Comparison of ENCODE assay signal across 14 mouse cellular contexts in genomic region chr4:70097353-70097752, GRCm38 (mm10).
DNase-seq lines count a peak whose midpoint lies in the region; ATAC-seq and TF ChIP-seq lines count a peak whose summit lies in the region.
"Had no signal": no experiment of that assay in that cellular context is flagged by ENCODE, and none has a peak within 500 bp of the region (broad histone marks: within the 10 kb centered on the region; RNA-seq: fewer than 3 reads in every experiment).

No protein-coding gene starts in this region.

- WGBS in limb, embryonic 14.5 days = 53% methylated on average over 3 of the region's 3 CpGs
- 87% methylated on average over 3 of the region's 3 CpGs for WGBS in limb, embryonic 10.5 days

- intact Hi-C loops in left cerebral cortex, postnatal 4 days (cut with DNase I) = no loop called here

- ATAC-seq in cerebellum, adult (ENCODE audit: insufficient number of reproducible peaks, low FRiP score, low TSS enrichment) = no peak
- 0 out of 2 replicates have a peak, but pooled peaks have one; percentile 55 for ATAC-seq in limb, embryonic 14.5 days (ENCODE audit: low FRiP score, low read depth)
- ATAC-seq: hindbrain, embryonic 16.5 days; liver, embryonic 12.5 days had no signal

- no peaks in the 10 kb centered on the region for H3K4me1 ChIP-seq in limb, embryonic 14.5 days (ENCODE audit: control insufficient read depth, insufficient read depth, low read length)
- H3K4me1 ChIP-seq in limb, embryonic 10.5 days = no peaks in the 10 kb centered on the region
- H3K4me1 ChIP-seq: liver, embryonic 12.5 days; neural tube, embryonic 12.5 days had no signal

- H3K9me3 ChIP-seq in limb, embryonic 14.5 days (ENCODE audit: control insufficient read depth, low read length) = no peaks in the 10 kb centered on the region
- no peaks in the 10 kb centered on the region for H3K9me3 ChIP-seq in limb, embryonic 10.5 days (replicated peaks)
- H3K9me3 ChIP-seq: liver, embryonic 12.5 days; neural tube, embryonic 12.5 days had no signal

- no peaks in the 10 kb centered on the region for H3K36me3 ChIP-seq in limb, embryonic 14.5 days (ENCODE audit: control insufficient read depth, insufficient read depth, low read length)
- no peaks in the 10 kb centered on the region for H3K36me3 ChIP-seq in limb, embryonic 10.5 days
- H3K36me3 ChIP-seq: liver, embryonic 12.5 days; neural tube, embryonic 12.5 days had no signal

- no peaks in the 10 kb centered on the region for H3K27me3 ChIP-seq in limb, embryonic 14.5 days (ENCODE audit: control insufficient read depth, insufficient read depth, low read length)
- no peaks in the 10 kb centered on the region for H3K27me3 ChIP-seq in limb, embryonic 10.5 days (ENCODE audit: low read depth, poor library complexity, severe bottlenecking)
- H3K27me3 ChIP-seq: liver, embryonic 12.5 days; neural tube, embryonic 12.5 days had no signal

- no peak for TF ChIP-seq POLR2A in limb, embryonic 14.5 days (IDR thresholded peaks at IDR 0.05; ENCODE audit: borderline replicate concordance, extremely low read depth, insufficient read depth, insufficient read length)

- H3K9ac ChIP-seq in limb, embryonic 14.5 days (ENCODE audit: low read depth, low read length, severe bottlenecking) = no peak overlapping the region
- H3K9ac ChIP-seq: liver, embryonic 12.5 days; neural tube, embryonic 12.5 days had no signal

- no peak overlapping the region for H3K4me3 ChIP-seq in limb, embryonic 14.5 days (replicated peaks; ENCODE audit: low read length)
- H3K4me3 ChIP-seq in limb, embryonic 10.5 days = no peak overlapping the region
- H3K4me3 ChIP-seq: liver, embryonic 12.5 days; neural tube, embryonic 12.5 days had no signal

- H3K27ac ChIP-seq in limb, embryonic 14.5 days (replicated peaks; ENCODE audit: low read depth, low read length) = no peak overlapping the region
- no peak overlapping the region for H3K27ac ChIP-seq in limb, embryonic 10.5 days
- H3K27ac ChIP-seq: liver, embryonic 12.5 days; neural tube, embryonic 12.5 days had no signal

- H3K4me2 ChIP-seq in limb, embryonic 14.5 days (replicated peaks; ENCODE audit: low read depth, low read length, severe bottlenecking) = no peak overlapping the region
- H3K4me2 ChIP-seq: liver, embryonic 12.5 days; neural tube, embryonic 12.5 days had no signal

- peak; percentile 14 to 24 for DNase-seq in cerebellum, postnatal 36 days
- DNase-seq in limb, embryonic 14.5 days (ENCODE audit: low spot score) = peak; percentile 74
- DNase-seq in limb, embryonic 10.5 days (ENCODE audit: low spot score) = no peak
- peak; percentile 22 for DNase-seq in gastrocnemius, adult 18-20 months (ENCODE audit: low spot score)
- DNase-seq in skeletal muscle tissue, adult 2 months (ENCODE audit: low read depth, low spot score) = peak; percentile 29
- no peak for DNase-seq in adrenal gland, adult (ENCODE audit: inconsistent age in 2 of 2, low spot score in 1 of 2)
- DNase-seq in left cerebral cortex, postnatal 4 days = no peak
- DNase-seq: kidney, adult 18-20 months; right cerebral cortex, postnatal 4 days; thymus, postnatal 14 days had no signal

Comparison
In these comparisons a context has a peak if more than half of its experiments do, and no peak if none do; other contexts are left out.
1. DNase-seq: peak in cerebellum, postnatal 36 days (2 of 2), limb, embryonic 14.5 days (single experiment), gastrocnemius, adult 18-20 months (single experiment) and skeletal muscle tissue, adult 2 months (single experiment); none in limb, embryonic 10.5 days (single experiment), adrenal gland, adult (0 of 2) and left cerebral cortex, postnatal 4 days (single experiment).